Mouse (Mus musculus) MEL (cell line): ENCODE data around the gene Rhoa. TPM values are rescaled to one million over a fixed set of nuclear protein-coding genes. Genes with fewer than 3 reads are reported as not detected.

Experiments used
- DNase-seq: peaks from one replicate; pipeline ENCODE4 v3.0.0; 2011; ENCODE audit warnings: low read depth, low spot score
- H3K27ac ChIP-seq: 2 replicates; pipeline ENCODE4 v1.5.1; 2012; ENCODE audit warnings: low read depth, mild to moderate bottlenecking, control low read depth, low read length, moderate library complexity; ENCODE audit not compliant: control insufficient read depth
- H3K27me3 ChIP-seq, 2 experiments: fragments of 150-350 bp in 1 of 2; sonication (generic) in 1 of 2; 2 replicates each; pipeline ENCODE4 v1.6.1; 2012; ENCODE audit warnings: low read length in 2 of 2, mild to moderate bottlenecking in 2 of 2, improper control_type of control experiment in 1 of 2, moderate library complexity in 1 of 2; ENCODE audit not compliant: insufficient read depth in 2 of 2, control insufficient read depth in 1 of 2
- H3K36me3 ChIP-seq, 2 experiments: 2 replicates each; pipeline ENCODE4 v1.6.1; 2012 to 2014; ENCODE audit warnings: low read length in 2 of 2, improper control_type of control experiment in 1 of 2, inconsistent platforms in 1 of 2, mild to moderate bottlenecking in 1 of 2; ENCODE audit not compliant: insufficient read depth in 2 of 2, control insufficient read depth in 1 of 2
- H3K4me1 ChIP-seq, 2 experiments: fragments of 150-350 bp in 1 of 2; sonication (generic) in 1 of 2; 2 replicates each; pipeline ENCODE4 v1.6.1; 2012; ENCODE audit warnings: low read length in 2 of 2, improper control_type of control experiment in 1 of 2, mild to moderate bottlenecking in 1 of 2; ENCODE audit not compliant: insufficient read depth in 2 of 2, control insufficient read depth in 1 of 2
- H3K4me3 ChIP-seq, 2 experiments: fragments of 150-350 bp in 1 of 2; sonication (generic) in 1 of 2; 2 replicates each; pipeline ENCODE4 v1.5.1; 2012; ENCODE audit warnings: low read depth in 2 of 2, low read length in 2 of 2, mild to moderate bottlenecking in 2 of 2, moderate library complexity in 2 of 2, control low read depth in 1 of 2, improper control_type of control experiment in 1 of 2; ENCODE audit not compliant: control insufficient read depth in 1 of 2, insufficient read depth in 1 of 2
- H3K79me2 ChIP-seq: 2 replicates; pipeline ENCODE4 v1.6.1; 2012; ENCODE audit warnings: mild to moderate bottlenecking, low read length, moderate library complexity; ENCODE audit not compliant: control insufficient read depth, poor library complexity, insufficient read depth
- H3K9ac ChIP-seq: 2 replicates; pipeline ENCODE4 v1.6.1; 2012; ENCODE audit warnings: low read depth, mild to moderate bottlenecking, control low read depth, low read length, moderate library complexity; ENCODE audit not compliant: control insufficient read depth, poor library complexity, severe bottlenecking
- H3K9me3 ChIP-seq: fragments of 150-350 bp; sonication (generic); replicated peaks from 2 replicates; pipeline ENCODE4 v1.6.1; 2012; ENCODE audit warnings: mild to moderate bottlenecking, low read length, improper control_type of control experiment, moderate library complexity; ENCODE audit not compliant: insufficient read depth
- CTCF ChIP-seq, 3 experiments: IDR thresholded peaks in 2 of 3; conservative IDR thresholded peaks in 1 of 3; 2 replicates each; pipeline ENCODE4 v1.5.1; 2011 to 2012; ENCODE audit warnings: low read length in 3 of 3, low read depth in 2 of 3, mild to moderate bottlenecking in 2 of 3, improper control_type of control experiment in 1 of 3, inconsistent platforms in 1 of 3, mixed read lengths in 1 of 3, moderate library complexity in 1 of 3; ENCODE audit not compliant: control insufficient read depth in 1 of 3, insufficient read depth in 1 of 3, poor library complexity in 1 of 3, severe bottlenecking in 1 of 3
- GATA1 ChIP-seq: IDR thresholded peaks from 2 replicates; pipeline ENCODE4 v1.6.1; 2011; ENCODE audit warnings: low read depth, low read length, improper control_type of control experiment
- MAX ChIP-seq: IDR thresholded peaks from 2 replicates; pipeline ENCODE4 v1.6.1; 2011; ENCODE audit warnings: low read length, improper control_type of control experiment
- MAZ ChIP-seq: IDR thresholded peaks from 2 replicates; pipeline ENCODE4 v1.6.1; 2012; ENCODE audit warnings: low read depth, mild to moderate bottlenecking, inconsistent platforms, low read length, improper control_type of control experiment
- MEF2A ChIP-seq: IDR thresholded peaks from 2 replicates; pipeline ENCODE4 v1.6.1; 2014; ENCODE audit warnings: low read depth, mild to moderate bottlenecking, inconsistent platforms, low read length, improper control_type of control experiment; ENCODE audit not compliant: poor library complexity, insufficient replicate concordance, severe bottlenecking; ENCODE audit errors: extremely low read depth
- MYB ChIP-seq: IDR thresholded peaks from 2 replicates; pipeline ENCODE4 v1.6.1; 2011; ENCODE audit warnings: mild to moderate bottlenecking, low read depth, low read length, improper control_type of control experiment
- NRF1 ChIP-seq: IDR thresholded peaks from 2 replicates; pipeline ENCODE4 v1.6.1; 2014; ENCODE audit warnings: low read depth, mild to moderate bottlenecking, inconsistent platforms, low read length, improper control_type of control experiment, moderate library complexity; ENCODE audit not compliant: poor library complexity, insufficient read depth, severe bottlenecking
- POLR2AphosphoS2 ChIP-seq: IDR thresholded peaks from 2 replicates; pipeline ENCODE4 v1.6.1; 2011; ENCODE audit warnings: low read length, improper control_type of control experiment
- SIN3A ChIP-seq: IDR thresholded peaks from 2 replicates; pipeline ENCODE4 v1.6.1; 2012; ENCODE audit warnings: low read length, improper control_type of control experiment, inconsistent platforms
- TAL1 ChIP-seq: IDR thresholded peaks from 2 replicates; pipeline ENCODE4 v1.6.1; 2012; ENCODE audit warnings: mild to moderate bottlenecking, inconsistent platforms, low read length, moderate library complexity, mixed read lengths
- UBTF ChIP-seq: IDR thresholded peaks from 2 replicates; pipeline ENCODE4 v1.6.1; 2012; ENCODE audit warnings: low read depth, mild to moderate bottlenecking, inconsistent platforms, low read length, improper control_type of control experiment, moderate library complexity, borderline replicate concordance; ENCODE audit not compliant: insufficient read depth
- ZC3H11A ChIP-seq: IDR thresholded peaks from 2 replicates; pipeline ENCODE4 v1.6.1; 2012; ENCODE audit warnings: low read depth, mild to moderate bottlenecking, inconsistent platforms, low read length, improper control_type of control experiment
- ZMIZ1 ChIP-seq: IDR thresholded peaks from 2 replicates; pipeline ENCODE4 v1.6.1; 2012; ENCODE audit warnings: low read depth, mild to moderate bottlenecking, inconsistent platforms, low read length, improper control_type of control experiment, moderate library complexity
- ZNF384 ChIP-seq: IDR thresholded peaks from 2 replicates; pipeline ENCODE4 v1.6.1; 2012; ENCODE audit warnings: low read depth, mild to moderate bottlenecking, inconsistent platforms, low read length, improper control_type of control experiment
- polyA plus RNA-seq, 2 experiments: library from polyadenylated mRNA; stranded (reverse) in 1 of 2; unstranded in 1 of 2; fragments of >175 nt in 1 of 2; fragments of >200 nt in 1 of 2; gene quantifications; 2 replicates each; pipeline versions ENCODE4 v1.2.1 to v1.2.4; 2012; ENCODE audit warnings: low replicate concordance in 2 of 2, low read depth in 1 of 2; ENCODE audit not compliant: insufficient read length in 2 of 2, insufficient read depth in 1 of 2, missing spikeins in 1 of 2
- total RNA-seq: library from RNA; depleted of rRNA; stranded (reverse); fragments of 300-350 nt; gene quantifications from 2 replicates; pipeline ENCODE4 v1.2.3, GENCODE M21; 2012

The Rhoa gene
- total and polyA plus RNA-seq, 3 experiments, result 80.9 to 241 TPM; not detected in 1

- Histone ChIP-seq H3K9me3 (no peaks in the 10 kb centered on the region), H3K27me3 (no peaks in the 10 kb centered on the region), H3K27ac (peak overlapping the region; percentile 77), H3K4me1 (peaks cover 11 to 32% of the 10 kb centered on the region in 2 experiments), H3K9ac (peak overlapping the region; percentile 93), H3K79me2 (peaks cover 30% of the 10 kb centered on the region), H3K36me3 (peaks cover 17 to 31% of the 10 kb centered on the region in 2 experiments), H3K4me3 (peak overlapping the region; percentile 94 to 95)
- peak; percentile 51 for DNase-seq
- TF ChIP-seq ZMIZ1 (no peak), MAZ (0 out of 2 replicates have a peak, but pooled peaks have one; percentile 20), GATA1 (no peak)
Measured at GRCm38 (mm10) chr9:108348290-108348680, 42.4 kb downstream of the Rhoa start.

DNA sequence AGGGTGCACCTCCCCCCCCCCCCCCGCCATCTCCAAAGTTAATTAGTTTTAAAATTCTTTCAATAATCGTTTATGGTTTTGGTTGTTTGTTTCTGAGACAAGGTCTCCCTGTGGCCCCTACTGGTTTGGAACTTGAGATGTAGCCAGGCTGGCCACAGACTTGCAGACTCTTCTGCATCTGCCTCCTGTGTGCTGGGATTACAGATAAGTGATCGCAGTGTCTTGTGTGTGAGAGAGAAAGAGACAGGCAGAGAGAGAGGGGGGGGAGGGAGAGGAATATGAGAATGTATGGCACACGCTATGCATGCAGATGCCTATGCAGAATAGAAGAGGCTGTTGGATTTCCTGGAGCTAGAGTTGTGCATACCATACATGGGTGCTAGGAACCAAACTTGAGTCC, 43.8 kb downstream of the Rhoa start:
- DNase-seq, result peak; percentile 32
- Histone ChIP-seq H3K27me3 (no peaks in the 10 kb centered on the region), H3K9me3 (no peaks in the 10 kb centered on the region), H3K36me3 (peaks cover 18 to 25% of the 10 kb centered on the region in 2 experiments), H3K27ac (no peak overlapping the region), H3K9ac (no peak overlapping the region), H3K79me2 (peaks cover 30% of the 10 kb centered on the region), H3K4me3 (no peak overlapping the region), H3K4me1 (peaks cover 5 to 19% of the 10 kb centered on the region in 2 experiments)
- TF ChIP-seq MAX (no peak), MYB (no peak), ZC3H11A (no peak), MEF2A (no peak), TAL1 (peak; percentile 37; the same call in 1 of the 2 replicates), ZMIZ1 (no peak), CTCF (IDR thresholded peaks at IDR 0.05 in 2 of 3, conservative IDR thresholded peaks at IDR 0.05 in 1 of 3; ENCODE audit: control insufficient read depth in 1 of 3, insufficient read depth in 1 of 3, low read depth in 2 of 3, low read length in 3 of 3, poor library complexity in 1 of 3, severe bottlenecking in 1 of 3) (no peak)

GRCm38 (mm10) chr9:108378234-108378633, 72.3 kb downstream of the Rhoa start:
- TF ChIP-seq UBTF, result no peak
- no peak for TF ChIP-seq TAL1
- no peak for TF ChIP-seq ZNF384
- no peak for TF ChIP-seq NRF1
- TF ChIP-seq SIN3A, result no peak
- no peak for TF ChIP-seq POLR2AphosphoS2
- H3K9ac ChIP-seq, result no peak overlapping the region

More at GRCm38 (mm10) chr9:108378234-108378633, 72.3 kb downstream of the Rhoa start:
- Histone ChIP-seq H3K79me2 (no peaks in the 10 kb centered on the region), H3K27me3 (no peaks in the 10 kb centered on the region), H3K36me3 (peaks cover 0 to 20% of the 10 kb centered on the region in 2 experiments; a peak in 2 of 4 replicates), H3K4me1 (no peaks in the 10 kb centered on the region), H3K4me3 (no peak overlapping the region), H3K9me3 (no peaks in the 10 kb centered on the region), H3K27ac (no peak overlapping the region)
- no peak for DNase-seq
